Mouse (Mus musculus) urinary bladder, postnatal 14 days (tissue): ENCODE measurements around the gene Psmb6.

Experiments used
- DNase-seq: peaks from one replicate; pipeline ENCODE4 v3.0.0; 2021; ENCODE audit warnings: low spot score

The Psmb6 gene

DNA sequence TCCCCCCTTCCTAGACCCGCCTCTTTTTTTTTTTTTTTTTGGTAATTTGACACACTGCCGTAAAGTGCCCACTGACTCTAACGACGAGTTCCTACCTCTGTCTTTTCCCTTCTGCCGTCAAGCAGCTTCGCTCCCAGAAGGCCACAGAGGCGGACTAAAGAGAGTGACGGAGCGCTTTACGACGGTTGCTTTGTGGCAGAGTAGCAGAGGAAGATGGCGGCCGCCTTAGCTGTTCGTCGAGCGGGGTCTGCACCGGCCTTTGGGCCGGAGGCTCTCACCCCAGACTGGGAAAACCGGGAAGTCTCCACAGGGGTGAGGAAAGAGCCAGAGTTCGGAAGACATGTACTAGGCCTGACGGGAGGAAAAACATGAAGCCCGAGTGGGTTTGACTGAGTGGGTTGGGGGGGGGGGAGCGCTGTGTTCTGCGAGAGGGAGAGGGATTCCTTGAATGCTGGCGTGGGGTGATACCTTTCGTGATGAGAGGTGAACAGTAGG lies at the start of gene Psmb6:
Gene Psmb6 (plus strand): TSS at position 184 of the 495 bp plus-strand sequence.
- peak; percentile 92 for DNase-seq

DNA sequence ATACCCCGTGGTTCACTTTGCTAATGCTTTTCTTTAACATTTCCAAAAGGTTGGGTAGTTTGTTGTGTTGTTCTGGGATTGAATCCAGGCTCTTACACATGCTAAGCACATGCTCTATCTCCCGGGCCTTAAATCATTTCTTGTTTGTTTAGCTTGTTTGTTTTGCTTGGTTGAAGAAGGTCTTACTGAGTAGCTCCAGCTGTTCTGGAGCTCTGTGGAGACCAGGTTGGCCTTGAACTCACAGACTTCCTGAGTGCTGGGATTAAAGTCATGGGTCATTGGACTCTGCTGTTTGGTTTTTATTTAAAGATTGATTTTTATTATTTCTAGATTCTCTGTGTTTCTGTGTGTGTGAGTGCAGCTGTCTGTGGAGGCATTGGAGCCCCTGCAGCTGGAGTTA lies 39.7 kb upstream of the Psmb6 start:
- DNase-seq = no peak

DNA sequence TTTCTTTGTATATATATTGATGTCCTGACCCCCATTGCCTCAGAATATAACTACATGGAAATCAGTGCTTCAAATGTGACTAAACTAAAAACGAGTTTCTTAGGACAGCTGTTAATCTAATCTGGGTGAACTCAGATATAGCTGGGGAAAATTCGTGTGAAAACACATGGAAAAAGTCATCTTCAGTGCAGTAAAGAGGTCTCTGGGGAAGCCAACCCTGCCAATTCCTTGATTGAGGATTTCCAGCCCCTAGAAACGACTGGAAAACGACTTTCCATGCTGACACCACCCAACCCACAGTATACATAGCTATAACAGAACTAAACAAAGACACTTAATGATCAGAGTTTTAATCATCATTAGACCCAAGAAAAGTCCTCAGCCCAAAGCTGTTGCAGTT lies 37.4 kb upstream of the Psmb6 start:
- no peak for DNase-seq

GRCm38 (mm10) chr11:70489138-70489537 lies 36.0 kb upstream of the Psmb6 start:
- no peak for DNase-seq

- DNase-seq = no peak
These were observed 35.5 kb upstream of the Psmb6 start for GRCm38 (mm10) chr11:70489684-70490083.

DNA sequence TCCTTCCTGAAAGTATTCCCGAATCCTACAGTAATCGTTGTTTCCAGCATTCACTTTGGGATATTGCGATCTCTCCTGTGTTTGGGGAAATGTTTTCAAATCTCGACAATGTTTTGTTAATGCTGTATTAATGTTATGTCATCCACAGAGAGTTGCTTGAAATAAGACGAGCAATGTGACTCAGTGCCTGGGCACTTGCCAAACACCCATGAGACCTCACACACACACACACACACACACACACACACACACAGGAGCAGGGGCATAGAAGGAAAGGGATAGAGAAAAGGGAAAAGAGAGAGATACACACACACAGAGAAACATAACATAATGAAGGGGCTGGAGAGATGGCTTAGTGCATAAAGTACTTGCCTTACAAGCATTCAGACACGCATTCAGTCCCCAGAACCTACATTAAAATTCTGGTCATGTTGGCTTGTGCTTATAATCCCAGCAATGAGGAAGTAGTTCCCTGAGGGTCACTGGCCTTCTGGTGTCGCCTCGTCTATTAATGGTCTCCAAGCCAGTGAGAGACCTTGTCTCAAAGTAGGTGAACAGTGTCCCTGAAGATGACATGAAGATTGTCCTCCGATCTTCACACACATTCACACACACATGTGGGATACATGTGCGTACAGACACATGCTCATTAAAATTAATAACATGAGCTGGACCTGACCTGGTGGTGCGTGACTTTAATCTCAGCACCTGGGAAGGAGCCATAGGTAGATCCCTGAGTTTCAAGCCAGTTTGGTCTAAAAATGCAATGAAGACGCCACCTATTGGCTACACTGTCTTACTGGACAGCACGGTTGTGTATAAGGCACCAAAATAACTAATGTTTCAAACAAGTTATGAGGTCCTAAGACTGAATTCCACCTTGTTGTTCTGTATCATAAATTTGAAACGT lies 25.3 kb upstream of the Psmb6 start:
- DNase-seq = peak; percentile 46

DNA sequence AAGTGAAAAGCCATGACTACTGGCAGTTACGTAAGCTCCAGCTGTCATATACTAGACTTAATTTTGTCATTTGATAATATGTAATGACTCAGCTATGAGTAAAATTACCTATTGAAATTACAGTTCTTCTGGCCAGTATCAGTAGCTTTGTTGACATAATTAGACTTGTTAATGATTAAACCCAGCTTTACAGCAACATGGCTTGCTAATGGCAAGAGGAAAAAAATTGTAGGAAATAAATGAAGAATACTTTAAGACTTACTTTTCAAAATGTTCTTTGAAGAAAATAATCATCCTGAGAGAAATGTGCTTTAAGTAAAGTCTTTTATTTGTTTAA lies 24.7 kb upstream of the Psmb6 start:
- DNase-seq = no peak

- no peak for DNase-seq
These were observed 23.1 kb upstream of the Psmb6 start for GRCm38 (mm10) chr11:70502018-70502417.

DNA sequence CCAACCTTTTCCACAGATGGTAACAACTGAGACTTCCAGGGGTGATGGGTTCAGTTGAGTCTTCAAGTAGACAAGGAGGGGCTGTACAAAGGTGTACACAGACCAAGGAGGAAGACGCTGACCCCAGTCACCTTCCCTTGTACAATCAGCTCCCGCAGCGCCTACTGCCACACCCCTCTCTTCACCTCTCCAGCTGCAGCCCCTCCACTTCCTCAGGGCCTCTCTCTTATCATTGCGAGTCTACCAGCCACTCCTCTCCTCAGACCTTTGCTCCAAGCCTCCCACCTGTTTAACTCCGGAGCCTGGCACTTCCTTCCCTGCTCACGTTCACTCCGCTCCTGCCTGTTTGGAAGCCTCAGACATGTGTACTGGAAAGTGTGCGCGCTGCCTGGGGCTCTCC lies 20.2 kb upstream of the Psmb6 start, which contains the start of gene Tm4sf5:
Gene Tm4sf5 (plus strand): TSS at position 275 of the 400 bp plus-strand sequence.
- no peak for DNase-seq

DNA sequence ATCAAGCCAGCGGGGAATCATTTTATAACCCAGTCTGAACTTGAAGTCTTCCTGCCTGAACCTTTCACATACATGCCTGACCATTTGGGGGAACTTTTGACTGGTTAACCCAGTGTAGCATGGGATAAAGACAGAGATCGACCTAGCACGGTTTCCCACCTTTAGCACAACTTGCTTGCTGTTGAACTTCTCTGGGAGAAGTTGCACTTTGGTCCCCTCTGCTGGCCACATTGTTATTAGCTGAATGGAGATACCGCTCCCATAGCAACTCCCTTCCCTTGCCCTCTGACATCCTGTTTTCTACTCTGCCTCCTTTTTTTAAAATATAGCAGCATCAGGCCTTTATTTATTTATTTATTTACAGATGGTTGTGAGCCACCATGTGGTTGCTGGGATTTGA lies 18.8 kb upstream of the Psmb6 start:
- DNase-seq = peak; percentile 81

GRCm38 (mm10) chr11:70506962-70507515 lies 18.1 kb upstream of the Psmb6 start:
- no peak for DNase-seq

- DNase-seq = peak; percentile 42
These were observed 15.2 kb upstream of the Psmb6 start for GRCm38 (mm10) chr11:70509753-70510564.

DNA sequence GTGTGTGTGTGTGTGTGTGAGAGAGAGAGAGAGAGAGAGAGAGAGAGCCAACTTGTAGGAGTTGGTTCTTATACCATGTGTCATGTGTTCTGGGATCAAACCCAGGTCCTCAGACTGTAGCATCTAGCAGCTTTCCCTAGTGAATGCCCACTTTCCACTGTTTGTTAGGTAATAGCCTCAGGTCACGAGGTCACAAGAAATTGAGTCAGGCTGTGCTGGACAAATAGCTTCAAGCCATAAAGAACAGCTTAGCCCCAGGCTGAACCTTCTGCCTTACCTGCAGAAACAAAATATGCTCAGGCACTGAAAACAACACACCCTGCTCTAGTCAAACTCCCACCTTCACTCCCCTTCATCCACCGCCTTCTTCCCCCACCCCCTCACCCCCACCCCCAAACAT lies 13.9 kb upstream of the Psmb6 start:
- no peak for DNase-seq

DNA sequence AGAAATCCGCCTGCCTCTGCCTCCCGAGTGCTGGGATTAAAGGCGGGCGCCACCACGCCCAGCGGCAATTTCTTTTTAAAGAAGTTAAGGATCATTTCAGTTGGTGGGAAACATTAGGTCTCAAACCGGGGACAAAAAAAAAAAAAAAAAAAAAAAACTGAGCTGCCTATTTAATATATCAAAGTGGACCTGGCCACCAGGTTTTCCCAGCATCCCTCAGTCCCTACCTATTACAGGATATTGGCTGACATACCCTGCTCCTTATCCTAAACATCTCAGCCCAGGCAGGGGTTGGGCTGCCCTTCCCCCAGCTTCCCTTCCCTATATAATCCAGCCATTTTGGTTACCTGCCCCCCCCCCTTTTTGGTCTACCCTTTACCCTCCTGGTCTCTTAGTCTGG lies 13.3 kb upstream of the Psmb6 start:
- DNase-seq = no peak

- no peak for DNase-seq
These were observed 12.3 kb upstream of the Psmb6 start for GRCm38 (mm10) chr11:70512709-70513342.

GRCm38 (mm10) chr11:70513520-70513919 lies 11.6 kb upstream of the Psmb6 start:
- DNase-seq = no peak

GRCm38 (mm10) chr11:70514288-70514687 lies 10.9 kb upstream of the Psmb6 start, which contains the start of gene Vmo1:
Vmo1 (minus strand) TSS chr11:70514616.
- DNase-seq = no peak

DNA sequence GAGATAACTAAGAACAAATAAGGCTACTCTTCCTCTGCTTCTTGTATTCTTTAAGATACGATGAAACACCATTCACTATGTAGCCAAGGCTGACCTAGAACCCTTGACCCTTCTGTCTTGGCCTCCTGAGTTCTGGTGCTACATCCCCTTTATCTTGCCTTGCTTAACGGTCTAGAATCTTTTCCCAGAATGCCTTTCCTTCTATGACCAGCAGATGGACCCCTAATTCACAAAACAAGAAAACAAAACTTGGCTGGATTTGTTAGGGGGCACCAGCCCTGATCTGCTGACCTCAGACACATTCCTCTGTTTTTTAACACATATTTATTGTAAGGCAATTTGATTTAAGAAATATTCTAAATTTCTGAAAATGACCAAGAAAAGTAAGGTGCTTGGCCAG lies 8.8 kb upstream of the Psmb6 start:
- DNase-seq = no peak

- no peak for DNase-seq
These were observed 6.7 kb upstream of the Psmb6 start for GRCm38 (mm10) chr11:70518436-70518835.

- no peak for DNase-seq
These were observed 6.2 kb upstream of the Psmb6 start, which contains the start of gene Gltpd2 for GRCm38 (mm10) chr11:70518923-70519322. Gltpd2 (plus strand) TSS chr11:70519196.

DNA sequence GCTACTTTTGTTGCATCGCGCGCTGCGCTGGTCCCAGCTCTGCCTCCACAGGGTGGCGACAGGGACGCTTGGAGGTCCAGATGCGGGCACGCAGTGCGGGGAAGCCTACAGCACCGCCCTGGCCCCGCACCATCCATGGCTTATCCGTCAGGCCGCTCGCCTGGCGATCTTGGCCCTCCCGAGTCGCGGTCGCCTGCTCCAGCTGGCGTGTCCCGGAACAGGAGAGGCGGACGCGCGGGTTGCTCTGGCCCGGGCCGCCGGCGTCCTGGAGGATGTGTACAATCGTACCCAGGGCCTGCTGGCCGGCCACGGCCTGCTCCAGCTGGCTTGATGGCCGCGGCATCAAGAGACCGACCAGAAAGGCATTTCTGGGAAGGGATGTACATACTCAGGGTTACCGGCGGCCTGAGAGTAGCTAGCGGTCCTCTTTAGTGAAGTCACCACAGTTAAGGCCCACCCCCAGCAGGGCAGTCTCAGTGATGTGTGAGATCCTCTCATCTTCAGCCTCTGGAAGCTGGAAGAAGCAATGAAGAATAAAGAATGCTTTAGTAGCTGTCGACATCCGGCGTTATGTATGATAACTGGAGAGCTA lies 4.9 kb upstream of the Psmb6 start:
- DNase-seq = peak; percentile 30
